Mouse (Mus musculus): ENCODE results near the gene Fam19a1.

GRCm38 (mm10) chr6:96283731-96284130, 170.8 kb downstream of the Fam19a1 start:
- no peak for TF ChIP-seq CTCF (IDR thresholded peaks at IDR 0.05; ENCODE audit: control insufficient read depth, insufficient read depth, low read length)
- no peak for TF ChIP-seq POLR2A (IDR thresholded peaks at IDR 0.05; ENCODE audit: borderline replicate concordance, control insufficient read depth, low read depth, low read length)

All from bone marrow, adult 2 months (tissue).